Mouse (Mus musculus): Measurements from ENCODE around the gene AY074887.
A peak's percentile ranks its signal among the peaks of the same experiment; 100 is the strongest.
"Not testable (repeated sequence)": the region's sequence is repeated elsewhere in the genome, so short reads cannot be mapped to it uniquely, and the experiment has no call there.

AY074887 gene

DNA sequence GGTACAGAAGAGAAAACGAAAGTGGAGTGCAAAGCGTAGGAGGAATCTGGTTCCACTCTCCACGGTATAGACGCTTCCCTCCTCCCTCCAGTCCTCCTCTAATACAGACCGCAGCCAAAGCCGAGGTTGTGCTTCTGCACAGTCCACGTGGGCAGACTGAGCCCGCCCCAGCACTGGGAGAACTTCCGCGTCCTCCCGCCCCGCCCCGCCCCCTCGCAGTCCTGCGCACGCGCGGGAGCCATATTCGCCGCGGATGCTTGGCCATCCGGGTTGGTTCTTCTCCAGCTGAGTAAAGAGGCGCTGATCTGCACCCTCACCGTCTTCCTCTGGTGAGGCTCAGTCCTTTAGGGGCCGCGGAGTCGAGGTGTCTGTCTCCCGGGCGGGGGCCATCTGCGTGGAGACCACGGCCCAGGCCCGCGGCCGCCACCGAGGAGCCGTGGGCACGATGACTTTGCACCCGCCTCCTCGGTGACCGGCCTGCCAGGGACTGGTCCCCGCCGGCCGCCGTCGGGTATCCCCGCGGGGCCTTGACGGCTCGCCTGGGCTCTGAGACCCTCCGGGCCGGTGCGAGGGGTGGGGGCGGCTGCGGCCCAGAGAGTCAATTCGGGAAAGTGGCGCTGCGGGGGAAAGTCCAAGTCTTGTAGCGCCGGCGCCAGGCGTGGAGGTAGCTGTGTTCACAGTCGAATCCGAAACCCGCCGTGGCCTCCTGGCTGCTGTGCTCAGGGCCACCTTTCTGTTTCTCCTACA, at the start of gene AY074887, which contains the start of gene Psma4:
TSS of gene AY074887 (minus strand) at position 424 of the 747 bp plus-strand sequence.
TSS of gene Psma4 (plus strand) at position 216 of the 747 bp plus-strand sequence.
- peak; percentile 99 for DNase-seq

DNA sequence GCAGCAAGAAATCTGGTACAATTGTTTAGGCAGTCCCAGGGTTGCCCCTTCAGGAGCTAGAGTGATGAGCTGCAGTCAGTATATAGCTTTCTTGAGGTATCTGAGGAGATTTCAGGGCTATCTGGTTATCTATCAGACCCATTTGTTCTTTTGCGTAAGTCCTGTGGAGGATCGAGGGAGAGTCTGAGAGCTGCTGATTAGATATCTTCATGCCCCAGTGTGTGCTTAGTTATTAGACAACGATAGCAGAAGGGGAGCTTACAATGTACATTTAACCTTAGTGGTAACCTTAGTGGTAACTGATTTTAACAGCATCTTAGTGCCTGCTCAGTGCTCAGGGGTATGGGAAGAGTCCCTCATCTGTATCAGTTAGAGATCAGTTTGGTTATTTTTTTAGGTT, 44.8 kb upstream of the AY074887 start:
- DNase-seq: peak; percentile 73

DNA sequence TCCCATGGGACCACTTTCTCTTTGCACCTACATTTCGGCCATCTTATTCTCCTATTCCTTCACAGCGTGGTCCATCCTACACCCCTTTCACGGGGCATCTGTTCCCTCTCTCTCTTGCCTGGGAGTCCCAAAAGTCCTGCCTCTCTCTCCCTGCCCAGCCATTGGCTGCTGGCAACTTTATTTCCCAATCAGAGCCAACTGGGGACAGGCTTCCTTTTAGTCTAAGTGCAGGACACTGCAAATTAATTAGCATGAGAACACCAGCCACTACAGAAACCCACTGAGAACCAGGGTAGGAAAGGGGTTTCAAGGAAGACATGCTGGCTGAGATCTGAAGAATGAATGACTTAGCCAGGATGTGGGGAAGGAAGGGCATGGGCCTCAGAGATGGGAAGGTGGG, 43.6 kb upstream of the AY074887 start:
- DNase-seq: no peak

DNA sequence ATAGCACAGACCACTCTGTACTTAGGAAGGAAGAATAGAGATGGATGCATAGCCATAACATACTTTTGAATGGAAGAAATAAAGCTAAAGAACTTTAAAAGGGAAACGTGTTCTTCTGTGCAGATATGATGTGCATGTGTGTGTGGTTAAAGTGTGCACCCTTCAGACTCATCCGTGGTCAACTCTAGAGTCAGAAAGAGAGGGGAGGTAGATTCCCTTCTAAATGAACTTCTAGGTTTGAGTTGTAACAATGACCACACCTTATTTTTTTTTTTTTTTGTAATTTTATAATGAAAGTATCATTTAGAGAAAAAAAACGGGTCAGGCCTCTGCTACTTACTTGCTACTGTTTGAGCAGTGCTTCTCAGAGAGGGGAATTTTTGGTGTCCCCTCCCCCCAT, 39.6 kb upstream of the AY074887 start:
- no peak for DNase-seq

DNA sequence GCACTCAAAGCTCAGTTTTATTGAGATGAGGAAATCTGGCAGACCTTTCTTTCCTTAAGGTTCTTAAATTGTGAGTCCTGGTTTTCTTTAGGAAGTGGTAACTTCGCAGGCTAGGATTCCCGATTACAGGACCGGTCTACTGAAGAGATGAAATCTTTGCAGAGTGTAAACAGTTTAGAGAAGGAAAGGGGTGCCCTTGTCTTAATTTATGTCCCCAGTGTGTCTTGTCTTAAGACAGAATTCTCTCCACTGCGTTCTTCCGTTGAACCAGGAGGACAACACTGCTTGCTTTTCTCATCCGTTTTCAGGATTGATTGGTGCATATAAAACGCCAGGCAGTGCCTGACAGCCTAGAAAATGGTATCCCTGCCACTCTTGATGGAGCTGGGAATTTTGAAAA, 31.6 kb upstream of the AY074887 start:
- DNase-seq: peak; percentile 37

DNA sequence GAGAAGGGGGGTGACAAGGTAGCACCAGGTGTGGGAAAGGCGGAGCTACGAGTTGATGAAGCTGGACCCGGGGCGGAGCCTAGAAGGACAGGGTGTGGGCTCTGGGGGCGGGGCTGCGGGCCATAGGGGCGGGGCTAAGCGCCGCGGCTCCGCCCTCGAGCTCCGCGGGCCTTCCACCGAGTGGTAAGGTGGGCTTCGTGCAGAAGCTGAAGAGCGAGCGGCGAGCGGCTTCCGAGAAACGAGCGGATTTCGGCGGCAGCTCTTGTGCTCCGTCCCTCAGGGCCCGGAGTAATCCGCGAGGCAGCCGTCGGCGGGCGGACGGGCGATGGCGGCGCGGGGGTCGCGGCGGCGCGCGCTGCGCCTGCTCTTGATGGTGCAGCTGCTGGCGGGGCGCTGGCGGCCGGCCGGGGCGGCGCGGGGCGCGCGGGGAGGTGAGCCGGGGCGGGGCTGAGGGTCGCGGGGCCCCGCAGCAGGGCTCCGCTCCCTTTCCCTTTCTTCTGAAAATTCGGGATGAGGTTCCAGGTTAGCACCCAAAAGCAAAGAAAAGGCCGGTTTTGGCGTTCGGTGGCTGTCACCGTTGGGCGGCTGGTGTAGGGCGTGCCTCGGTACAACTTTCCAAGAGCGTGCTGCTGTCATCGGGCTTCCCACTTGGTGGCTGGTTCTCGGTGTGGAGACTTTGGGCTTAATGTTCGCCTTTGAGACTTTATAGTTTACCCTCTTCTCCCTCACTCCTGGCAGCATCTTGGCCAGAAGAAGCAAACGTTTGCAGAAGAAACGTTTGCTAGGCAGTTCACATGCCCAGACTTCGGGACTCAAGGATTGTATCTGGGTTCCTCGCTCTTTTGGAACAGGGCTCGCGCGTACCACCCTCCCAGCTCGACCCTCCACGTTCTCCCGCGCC, 30.7 kb upstream of the AY074887 start:
- DNase-seq: peak; percentile 73

DNA sequence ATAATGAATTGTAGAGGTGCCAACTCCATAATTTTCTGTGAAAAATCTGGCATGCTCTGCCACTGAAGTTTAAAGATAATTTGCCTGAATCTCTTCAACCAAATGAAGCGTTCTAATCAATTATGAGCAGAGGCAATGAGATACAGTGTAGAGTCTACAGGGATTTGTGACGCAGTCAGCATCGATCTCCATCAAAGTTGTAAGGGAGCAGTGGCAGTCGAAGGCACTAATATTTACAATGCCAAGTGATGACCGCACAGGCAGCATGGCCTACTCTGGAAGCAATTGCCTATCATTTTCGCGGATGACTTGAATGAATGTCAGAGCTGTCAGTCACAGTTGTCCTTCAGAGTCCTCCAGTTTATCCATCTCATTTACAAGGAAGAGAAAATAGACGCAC, 29.9 kb upstream of the AY074887 start, which contains the start of gene Chrna5:
TSS of gene Chrna5 (plus strand) at position 207 of the 400 bp plus-strand sequence.
- peak; percentile 41 for DNase-seq

DNA sequence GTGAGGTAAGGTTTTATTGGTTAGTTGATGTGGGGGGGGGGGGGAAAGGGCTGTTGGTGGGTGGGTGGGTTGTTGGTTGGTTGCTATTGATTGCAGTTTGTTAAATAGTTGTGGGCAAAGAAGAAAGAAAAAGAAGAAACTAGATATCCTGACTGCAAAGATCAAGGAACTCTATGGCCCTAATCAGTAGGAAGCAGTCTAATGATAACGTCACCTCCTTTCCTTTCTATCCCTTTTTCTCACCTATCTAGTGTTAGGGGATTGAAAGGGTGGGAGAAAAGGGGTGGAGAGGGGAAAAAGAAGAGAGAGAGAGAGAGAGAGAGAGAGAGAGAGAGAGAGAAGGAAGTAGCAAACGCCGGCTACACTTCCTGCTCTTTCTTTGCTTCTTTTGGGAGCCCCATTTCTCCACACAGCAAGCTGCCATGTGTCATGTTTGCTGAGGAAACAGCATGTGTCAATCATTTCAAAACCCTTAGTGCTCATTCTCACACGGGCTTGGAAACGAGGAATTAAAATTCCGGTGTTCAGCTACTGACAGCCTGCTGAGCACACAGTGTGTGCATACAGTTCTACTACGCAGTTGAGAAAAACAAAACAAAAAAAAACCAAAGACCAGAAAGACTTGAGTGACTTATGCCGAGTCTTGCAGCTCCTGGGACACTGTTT, 19.3 kb upstream of the AY074887 start:
- DNase-seq: no peak

DNA sequence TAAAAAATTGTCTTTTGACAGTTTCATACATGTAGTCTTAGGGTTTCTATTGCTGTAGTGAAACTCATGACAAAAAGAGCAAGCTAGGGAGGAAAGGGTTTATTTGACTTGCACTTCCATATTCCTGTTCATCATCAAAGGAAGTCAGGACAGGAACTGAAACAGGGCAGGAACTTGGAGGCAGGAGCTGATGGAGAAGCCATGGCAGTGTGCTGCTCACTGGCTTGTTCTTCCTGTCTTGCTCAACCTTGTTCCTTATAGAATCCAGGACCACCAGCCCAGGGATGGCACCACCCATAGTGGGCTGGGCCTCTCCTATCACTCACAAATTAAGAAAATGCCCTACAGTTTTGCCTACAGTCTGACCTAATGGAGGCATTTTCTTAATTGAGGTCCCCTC, 12.9 kb upstream of the AY074887 start:
- DNase-seq: no peak

DNA sequence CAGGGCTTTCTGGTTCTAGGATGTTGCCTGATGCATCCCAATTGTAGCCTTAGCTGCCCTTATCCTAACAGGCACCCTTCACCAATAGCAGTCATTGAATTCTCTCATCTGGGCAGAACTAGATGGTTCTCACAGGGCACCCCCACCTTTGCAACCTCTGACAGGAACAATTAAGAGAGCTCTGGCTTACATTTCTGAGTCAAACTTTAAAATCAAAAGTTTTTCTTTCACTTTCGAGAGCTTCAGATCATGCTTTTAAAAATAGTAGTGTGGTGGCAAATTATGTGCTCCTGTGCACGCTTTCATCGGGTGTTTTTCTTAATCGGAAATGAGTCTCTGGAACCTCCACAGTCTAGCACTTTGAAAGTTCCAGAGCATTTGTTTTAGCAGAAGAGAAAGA, 10.3 kb upstream of the AY074887 start:
- no peak for DNase-seq

DNA sequence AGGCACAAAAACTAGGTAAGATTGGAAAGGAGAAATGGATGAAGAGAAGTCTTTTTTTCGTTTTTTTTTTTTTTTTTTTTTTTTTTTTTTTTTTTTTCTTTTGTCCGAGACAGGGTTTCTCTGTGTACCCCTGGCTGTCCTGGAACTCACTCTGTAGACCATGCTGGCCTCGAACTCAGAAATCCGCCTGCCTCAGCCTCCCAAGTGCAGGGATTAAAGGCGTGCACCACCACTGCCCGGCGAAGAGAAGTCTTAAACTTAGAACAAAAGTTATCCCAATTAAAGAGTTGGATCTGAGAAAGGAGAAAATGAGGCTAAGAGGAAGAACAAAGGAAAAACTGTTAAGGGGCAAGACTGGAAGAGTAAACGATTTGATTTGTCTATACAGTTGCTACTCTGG, 636 bp downstream of the AY074887 start:
- not testable (repeated sequence) for DNase-seq

DNA sequence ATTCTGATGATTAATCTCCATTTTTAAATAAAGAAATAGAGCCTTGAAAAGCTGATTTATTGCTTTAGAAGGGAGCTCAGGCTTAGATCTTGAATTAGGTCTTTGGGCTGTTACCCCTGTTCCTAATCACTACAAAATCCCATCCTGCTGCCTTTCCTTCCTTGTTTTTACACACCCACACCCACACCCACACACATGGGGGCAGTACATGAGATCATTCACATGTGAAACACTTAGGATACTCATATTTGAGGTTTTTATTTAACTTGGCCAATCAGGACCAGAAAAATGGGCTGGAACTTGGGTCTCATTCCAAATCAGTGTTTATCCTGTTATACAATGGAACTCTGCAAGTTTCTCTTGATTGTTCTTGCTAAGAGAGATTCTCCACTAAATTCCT, 1.3 kb downstream of the AY074887 start:
- DNase-seq: peak; percentile 91

DNA sequence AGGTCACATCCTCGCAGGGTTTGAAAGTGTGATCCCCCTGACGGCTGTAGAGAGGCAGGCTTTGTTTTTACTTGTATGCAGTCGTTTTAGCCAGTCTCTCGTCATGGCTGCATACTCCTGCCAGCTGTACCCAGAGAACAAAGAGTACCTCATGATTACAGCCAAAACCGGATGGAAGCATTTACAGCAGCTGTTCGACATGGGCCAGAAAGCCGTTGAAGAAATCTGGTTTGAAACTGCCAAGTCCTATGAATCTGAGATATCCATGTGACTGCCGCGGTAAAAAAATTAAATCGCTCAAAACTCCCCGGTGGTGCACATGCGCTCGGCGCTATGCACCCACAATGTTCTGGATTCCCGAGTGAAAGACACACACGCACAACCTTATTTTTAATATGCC, 4.5 kb downstream of the AY074887 start:
- DNase-seq: peak; percentile 76

DNA sequence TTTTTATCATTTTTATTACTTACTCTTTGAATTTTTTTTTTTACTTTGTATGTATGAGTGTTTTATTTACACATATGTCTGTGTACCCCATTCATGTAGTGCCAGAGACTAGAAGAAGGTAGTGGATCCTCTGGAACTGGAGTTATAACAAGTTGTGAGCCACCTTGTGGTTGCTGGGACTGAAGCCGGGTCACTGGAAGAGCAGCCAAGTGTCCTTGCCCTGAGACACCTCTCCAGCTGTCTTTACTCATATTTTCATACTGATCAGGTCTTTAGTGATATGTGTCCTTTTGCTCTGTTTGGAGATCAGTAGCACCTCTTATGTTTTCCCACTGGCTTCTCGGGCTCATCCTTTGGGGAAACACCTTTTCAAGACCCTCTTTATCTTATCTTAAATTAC, 6.3 kb downstream of the AY074887 start:
- peak; percentile 83 for DNase-seq

DNA sequence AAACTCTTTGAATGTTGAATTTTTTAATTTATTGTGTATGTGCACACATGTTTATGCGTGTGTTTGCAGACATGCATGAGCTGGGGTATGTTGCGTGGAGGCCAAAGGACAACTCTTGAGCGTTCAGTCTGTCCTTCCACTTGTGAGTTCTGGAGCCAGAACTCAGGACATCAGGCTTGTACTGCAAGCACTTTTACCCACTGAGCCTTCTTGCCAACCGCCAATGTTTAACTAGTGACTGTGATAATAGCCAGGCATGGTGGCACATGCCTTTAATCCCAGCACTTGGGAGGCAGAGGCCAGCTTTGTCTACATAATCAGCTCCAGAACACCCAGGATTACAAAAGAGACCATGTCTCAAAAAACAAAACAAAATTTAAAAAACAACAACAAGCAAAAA, 8.7 kb downstream of the AY074887 start:
- DNase-seq: peak; percentile 87

DNA sequence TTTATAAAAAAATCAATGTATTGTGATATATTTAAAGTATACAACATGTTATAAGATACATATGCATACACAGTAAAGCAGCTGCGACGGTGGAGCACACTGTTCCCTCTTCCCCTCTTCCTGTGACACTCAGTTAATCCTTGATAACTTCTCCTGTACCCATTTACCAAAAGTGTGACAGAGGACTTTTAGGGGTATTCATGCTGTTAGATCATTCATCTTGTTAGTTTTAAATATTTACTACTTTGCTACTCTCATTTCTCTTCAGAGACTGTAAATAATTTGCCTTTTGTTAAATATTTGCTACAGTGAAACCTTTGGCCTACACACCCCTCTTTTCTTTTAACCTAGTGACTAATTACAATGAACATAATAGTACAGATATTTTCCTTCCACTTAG, 18.4 kb downstream of the AY074887 start:
- peak; percentile 11 for DNase-seq

DNA sequence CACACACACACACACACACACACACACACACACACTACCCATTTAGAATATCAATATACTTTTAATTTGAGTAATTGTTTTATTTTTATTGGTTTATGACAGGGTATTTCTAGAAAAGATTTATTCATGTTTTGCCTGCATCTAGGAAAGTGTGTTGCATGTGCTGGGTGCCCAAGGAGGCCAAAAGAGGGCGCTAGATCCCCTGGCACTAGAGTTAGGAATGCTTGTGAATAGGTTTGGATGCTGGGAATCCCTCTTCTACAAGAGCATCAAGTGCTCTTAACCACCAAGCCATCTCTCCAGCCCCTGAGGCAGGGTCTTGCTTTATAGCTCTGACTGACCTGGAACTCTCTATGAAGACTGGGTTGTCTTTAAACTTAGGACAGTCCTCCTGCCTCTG, 19.0 kb downstream of the AY074887 start:
- DNase-seq: peak; percentile 35

DNA sequence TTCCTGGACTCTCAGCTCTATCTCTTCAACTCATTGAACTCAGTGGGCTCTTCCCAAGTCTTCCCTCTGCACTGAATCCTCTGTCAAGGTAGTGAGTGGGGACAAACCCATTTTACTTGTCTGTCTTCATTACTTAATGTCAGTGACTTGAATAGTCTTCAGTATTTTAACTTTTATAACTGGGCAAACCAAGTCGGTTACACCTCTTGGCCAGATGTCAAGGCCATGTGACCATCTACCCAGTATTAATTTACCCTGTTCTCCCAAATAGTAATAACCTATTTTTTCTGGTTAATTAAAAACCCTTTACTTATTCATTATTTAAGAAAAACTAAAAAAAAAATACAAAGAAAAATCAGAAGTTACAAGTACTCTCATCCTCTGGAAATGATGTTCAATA, 20.1 kb downstream of the AY074887 start:
- no peak for DNase-seq

DNA sequence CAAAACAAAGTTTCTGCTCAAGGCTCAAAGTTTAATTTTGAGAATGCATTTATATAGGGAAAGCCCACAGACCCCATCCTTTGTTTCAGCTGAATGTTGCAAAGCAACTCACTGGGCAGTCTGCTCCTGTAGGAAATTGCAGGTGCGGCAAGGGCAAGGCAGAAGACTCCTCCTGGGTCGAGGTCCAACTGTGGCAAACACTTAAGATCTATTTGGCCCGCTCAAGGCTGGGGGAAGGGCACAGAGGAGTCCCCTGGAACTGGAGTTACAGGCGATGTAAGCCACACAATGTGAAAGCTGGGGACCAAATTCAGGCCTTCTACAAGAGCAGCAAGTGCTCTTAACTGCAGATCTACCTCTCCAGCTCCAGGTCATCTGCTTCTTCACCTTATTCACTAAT, 30.9 kb downstream of the AY074887 start:
- peak; percentile 85 for DNase-seq

DNA sequence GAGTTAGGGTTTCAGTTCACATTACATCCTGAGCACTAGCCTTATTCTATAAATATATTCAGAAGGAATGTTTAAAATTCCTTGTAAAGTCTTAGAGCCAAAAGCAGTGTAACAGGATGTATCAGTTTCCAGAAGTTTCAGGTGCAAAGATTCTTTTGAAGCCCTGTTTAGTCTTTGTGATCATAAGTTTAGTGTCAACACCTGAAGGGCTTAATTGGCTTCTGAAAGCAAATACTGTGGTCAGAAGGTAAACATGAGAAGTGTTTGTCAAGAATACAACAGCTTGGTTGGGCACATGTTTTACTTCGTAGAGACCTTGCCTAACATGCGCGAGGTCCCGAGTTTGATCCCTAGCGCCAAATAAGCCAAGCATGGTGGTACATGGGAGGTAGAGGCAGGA, 32.0 kb downstream of the AY074887 start:
- DNase-seq: peak; percentile 1

DNA sequence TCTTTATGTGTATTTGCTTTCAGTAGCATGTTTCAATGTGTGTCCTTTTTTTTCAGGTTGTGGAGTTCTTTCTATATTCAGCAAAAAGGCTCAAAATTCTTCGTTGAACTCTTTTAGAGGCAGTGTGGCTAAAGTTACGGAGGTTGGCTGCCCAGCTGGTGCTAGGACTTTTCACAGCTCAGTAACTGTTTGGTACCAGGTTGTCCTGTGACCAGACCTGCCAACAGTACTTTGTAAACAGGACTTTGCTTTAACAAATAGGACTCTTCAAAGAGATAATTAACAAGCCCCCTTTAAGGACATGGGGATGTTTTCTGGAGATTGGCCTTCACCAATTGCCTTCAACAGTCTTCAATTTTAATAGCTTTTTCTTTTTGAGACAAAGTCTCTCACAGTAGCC, 32.6 kb downstream of the AY074887 start:
- DNase-seq: peak; percentile 28

DNA sequence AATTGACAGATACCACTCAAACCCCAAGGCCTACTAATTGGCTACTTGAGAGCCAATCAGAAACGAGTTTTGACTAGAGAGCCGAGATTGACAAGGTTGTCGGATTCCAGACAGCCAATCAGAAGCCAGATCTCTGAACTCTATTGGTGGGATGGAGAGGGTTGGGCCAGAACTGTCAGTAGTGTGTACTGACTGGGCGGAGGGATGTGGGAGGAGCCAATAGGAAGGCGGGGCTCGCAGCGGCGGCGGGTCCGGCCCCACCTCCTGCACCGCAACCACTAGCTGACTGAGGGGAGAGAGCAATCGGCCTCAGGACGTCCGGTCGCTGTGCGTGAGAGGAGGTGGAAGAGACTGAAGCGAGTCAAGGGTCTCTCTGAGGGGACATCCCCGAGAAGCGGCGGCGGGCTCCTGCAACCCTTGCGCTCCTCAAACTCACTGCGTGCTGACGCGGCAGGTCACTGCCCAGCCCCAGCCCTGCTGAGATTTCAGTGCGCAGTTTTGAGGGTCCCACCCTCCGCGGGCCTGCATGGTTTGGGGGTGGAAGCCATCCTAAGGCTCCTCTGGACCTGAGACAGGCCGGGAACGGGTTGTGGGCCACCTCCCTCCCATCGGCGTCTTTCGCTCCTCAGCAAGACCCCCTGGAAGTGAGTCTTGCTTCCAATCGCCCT, 33.7 kb downstream of the AY074887 start, which contains the start of gene Hykk:
TSS of gene Hykk (plus strand) at position 274 of the 668 bp plus-strand sequence.
- DNase-seq: peak; percentile 100

DNA sequence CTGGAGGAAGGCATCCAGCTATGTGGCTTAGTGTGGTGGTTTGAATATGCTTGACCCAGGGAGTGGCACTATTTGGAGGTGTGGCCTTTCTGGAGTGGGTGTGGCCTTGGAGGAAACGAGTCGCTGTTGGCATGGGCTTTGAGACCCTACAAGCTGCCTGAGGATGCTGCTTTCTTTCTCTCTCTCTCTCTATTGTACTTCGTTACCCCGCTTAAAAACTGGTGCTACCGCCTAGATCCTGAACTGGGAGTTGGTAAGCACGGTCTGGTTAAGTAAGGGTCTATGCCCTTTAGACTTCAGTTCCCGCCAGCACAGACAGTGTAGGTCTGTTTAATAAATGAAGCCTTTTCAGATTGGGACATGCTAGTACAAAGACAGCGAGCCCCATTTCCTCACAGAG, 34.4 kb downstream of the AY074887 start:
- DNase-seq: peak; percentile 92
